Mouse (Mus musculus) frontal cortex, postnatal 10 days (tissue): Measurements from ENCODE around the gene Fkbp8.

Source experiments
- DNase-seq, 2 experiments: peaks; one replicate each; pipeline ENCODE4 v3.0.0; 2022; ENCODE audit warnings: low spot score in 2 of 2, mixed read lengths in 1 of 2

Fkbp8 gene

GRCm38 (mm10) chr8:70527512-70528181, at the start of gene Fkbp8, which contains the start of gene Kxd1:
Fkbp8 (plus strand) TSS chr8:70527724.
Kxd1 (minus strand) TSS chr8:70527956.
- DNase-seq, result peak; percentile 95 to 98

GRCm38 (mm10) chr8:70481908-70482307, 45.6 kb upstream of the Fkbp8 start:
- DNase-seq, result peak in 1 of 2 experiments; percentile 70

- DNase-seq, result no peak
These were observed 44.6 kb upstream of the Fkbp8 start for GRCm38 (mm10) chr8:70482943-70483342.

- no peak for DNase-seq
These were observed 41.3 kb upstream of the Fkbp8 start for GRCm38 (mm10) chr8:70486191-70486681.

- DNase-seq, result no peak
These were observed 40.5 kb upstream of the Fkbp8 start, which contains the start of gene Tmem59l for GRCm38 (mm10) chr8:70486941-70487520. Tmem59l (minus strand) TSS chr8:70487358.

GRCm38 (mm10) chr8:70487993-70488796, 39.3 kb upstream of the Fkbp8 start:
- DNase-seq, result no peak

GRCm38 (mm10) chr8:70488931-70489470, 38.5 kb upstream of the Fkbp8 start:
- DNase-seq, result no peak

GRCm38 (mm10) chr8:70489576-70489975, 37.9 kb upstream of the Fkbp8 start:
- DNase-seq, result no peak

GRCm38 (mm10) chr8:70490061-70490879, 37.3 kb upstream of the Fkbp8 start:
- DNase-seq, result no peak

- DNase-seq, result no peak
These were observed 36.5 kb upstream of the Fkbp8 start for GRCm38 (mm10) chr8:70490880-70491495.

GRCm38 (mm10) chr8:70492664-70493640, 34.6 kb upstream of the Fkbp8 start, which contains the start of gene Crlf1:
Crlf1 (plus strand) TSS chr8:70493158.
- no peak for DNase-seq

- DNase-seq, result no peak
These were observed 33.7 kb upstream of the Fkbp8 start for GRCm38 (mm10) chr8:70493692-70494415.

GRCm38 (mm10) chr8:70494416-70494945, 33.0 kb upstream of the Fkbp8 start:
- no peak for DNase-seq

GRCm38 (mm10) chr8:70495001-70495770, 32.3 kb upstream of the Fkbp8 start:
- DNase-seq, result no peak

GRCm38 (mm10) chr8:70495771-70496062, 31.8 kb upstream of the Fkbp8 start:
- no peak for DNase-seq

GRCm38 (mm10) chr8:70500386-70501301, 26.9 kb upstream of the Fkbp8 start:
- DNase-seq, result no peak
